Mouse (Mus musculus) heart, postnatal 36 days (tissue): ENCODE data around the gene Cdc26. TPM values are rescaled to one million over a fixed set of nuclear protein-coding genes. Genes with fewer than 3 reads are reported as not detected.
A peak's percentile ranks its signal among the peaks of the same experiment; 100 is the strongest.

Experiments used
- DNase-seq, 2 experiments: peaks; one replicate each; pipeline ENCODE4 v3.0.0; 2021 to 2022
- intact Hi-C: fragments of 180-260 bp; cut with DNase I; formaldehyde crosslinking; loops from one replicate; pipeline ENCODE4 v1.15.1; 2025
- total RNA-seq, 2 experiments: library from RNA; stranded (reverse); gene quantifications; 2 replicates each; pipeline ENCODE4 v1.2.3; 2021

The Cdc26 gene
- total RNA-seq, 2 experiments from 2014 or later: 42.7 to 43.6 TPM

DNA sequence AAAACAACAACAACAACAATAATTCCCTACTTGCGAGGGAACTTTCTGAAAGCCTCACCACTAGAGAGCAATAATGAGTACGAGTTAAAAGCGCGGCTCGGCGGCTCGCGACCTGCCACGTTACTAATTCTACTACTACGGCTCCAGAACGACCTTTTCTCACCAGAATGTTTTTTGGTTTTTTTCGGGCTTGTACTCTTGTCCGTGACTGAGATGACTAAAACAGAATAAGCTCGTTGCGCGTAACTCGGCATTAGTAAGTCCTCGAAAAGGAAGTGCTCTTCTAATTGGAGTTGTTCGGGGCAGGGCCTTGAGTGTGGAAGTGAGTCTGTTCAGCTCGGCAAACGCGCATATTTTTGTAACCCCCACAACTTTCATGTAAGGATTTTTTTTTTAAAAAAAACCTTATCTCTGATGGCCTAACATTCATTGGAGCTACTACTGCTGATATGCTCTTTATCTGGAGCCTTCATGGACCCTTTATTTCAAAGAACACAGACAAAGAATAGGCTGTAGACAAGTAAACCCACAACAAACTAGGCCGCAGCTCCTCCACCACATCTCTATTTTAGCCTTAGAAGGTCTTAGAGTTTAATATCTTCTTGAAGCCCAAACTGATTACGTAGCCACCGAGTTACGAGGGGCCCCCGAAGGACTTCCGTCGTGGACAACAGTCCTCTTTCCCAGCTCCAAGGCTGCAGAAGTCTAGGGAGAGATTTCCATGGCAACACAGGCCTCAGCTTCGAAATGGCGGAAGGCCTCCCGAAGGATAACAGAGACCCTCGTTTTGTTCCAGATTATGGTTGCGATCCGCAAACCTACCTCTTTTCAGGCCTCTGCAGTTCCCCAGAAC is 486 bp downstream of the Cdc26 start:
- intact Hi-C loops: loop anchor here (2.0 to 10.0 kb wide), 7 partner anchors 47 to 354 kb away; partner anchors contain the start of genes Alad, Fkbp15, Hdhd3 and Slc31a1

GRCm38 (mm10) chr4:62406133-62406532 is 2.3 kb downstream of the Cdc26 start:
- DNase-seq: no peak
- intact Hi-C loops: loop anchor here (5.0 to 10.0 kb wide), 5 partner anchors 64 to 356 kb away; partner anchors contain the start of gene Alad

More for the DNA sequence above, 486 bp downstream of the Cdc26 start:
- peak; percentile 53 to 69 for DNase-seq

GRCm38 (mm10) chr4:62398956-62399355 is 9.5 kb downstream of the Cdc26 start:
- intact Hi-C loops: no loop called here

DNA sequence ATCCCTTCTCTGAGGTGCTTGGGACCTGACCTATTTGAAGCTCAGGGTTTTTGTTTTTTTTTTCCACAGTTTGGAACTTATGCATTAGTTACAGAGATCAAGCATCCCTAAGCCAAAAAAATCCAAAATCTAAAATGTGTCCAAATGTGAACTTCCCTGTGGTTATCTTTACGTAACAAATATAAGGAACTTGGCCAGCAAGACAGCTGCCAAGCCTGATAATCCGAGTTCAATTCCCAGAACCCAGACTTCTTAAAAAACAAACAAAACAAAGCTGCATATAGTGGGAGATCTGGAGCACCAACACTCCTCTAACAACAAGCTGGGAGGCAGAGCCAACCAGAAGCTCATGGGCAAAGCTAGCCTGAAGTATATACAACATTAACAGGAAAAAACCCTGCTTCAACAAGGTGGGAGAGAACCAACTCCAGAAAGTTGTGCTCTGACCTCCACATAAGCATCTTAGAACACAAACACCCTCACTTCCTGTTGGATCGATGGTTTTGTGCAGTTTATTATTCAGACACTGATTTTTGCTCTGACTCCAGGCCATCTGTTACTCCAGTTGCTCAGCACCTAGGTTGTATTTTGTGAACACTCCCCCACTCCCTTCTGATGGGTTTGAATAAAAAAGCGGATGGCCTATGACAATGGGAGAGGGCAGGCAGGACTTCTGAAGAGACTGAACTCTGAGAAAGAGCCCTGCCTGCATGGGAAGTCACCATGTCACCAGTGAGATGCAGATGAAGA is 10.7 kb downstream of the Cdc26 start:
- intact Hi-C loops: no loop called here
- no peak for DNase-seq

More at GRCm38 (mm10) chr4:62398956-62399355, 9.5 kb downstream of the Cdc26 start:
- no peak for DNase-seq

DNA sequence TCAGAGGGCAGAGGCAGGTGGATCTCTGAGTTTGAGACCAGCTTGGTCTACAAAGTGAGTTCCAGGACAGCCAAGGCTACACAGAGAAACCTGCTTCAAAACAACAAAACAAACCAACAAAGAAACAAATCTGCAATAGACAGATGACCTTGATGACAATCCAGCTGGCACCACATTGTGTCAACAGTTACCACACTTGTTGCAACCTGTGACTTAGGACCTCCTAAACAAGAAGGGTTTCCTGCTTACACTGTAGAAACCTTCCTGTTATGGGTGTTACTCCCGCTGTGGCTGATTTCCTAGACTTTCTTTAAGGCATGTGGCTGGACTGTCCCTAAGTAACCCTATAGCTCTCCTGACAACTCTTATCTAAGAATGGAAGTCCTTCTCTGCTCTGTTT is 12.6 kb downstream of the Cdc26 start:
- intact Hi-C loops: no loop called here
- DNase-seq: no peak

GRCm38 (mm10) chr4:62393459-62393858 is 15.0 kb downstream of the Cdc26 start:
- DNase-seq: no peak
- intact Hi-C loops: no loop called here

DNA sequence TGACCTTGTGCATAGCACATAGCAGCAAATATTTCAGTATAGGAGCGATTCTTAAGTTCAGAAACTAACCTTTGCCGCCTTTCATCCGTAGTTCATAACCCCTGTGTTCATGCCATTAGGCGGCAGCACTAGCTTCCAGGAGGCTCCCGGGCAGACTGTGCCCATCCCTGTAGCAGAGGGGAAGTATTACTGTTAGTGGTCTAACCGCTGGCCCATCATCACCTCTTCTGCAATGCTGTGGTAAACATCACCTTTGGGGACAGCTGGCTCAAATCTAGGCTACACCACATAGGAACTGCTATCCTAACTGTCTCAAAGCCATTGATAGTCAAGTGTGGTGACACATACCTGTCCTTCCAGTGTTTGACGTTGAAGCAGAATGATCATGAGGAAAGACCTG is 16.6 kb downstream of the Cdc26 start:
- intact Hi-C loops: no loop called here
- DNase-seq: no peak

DNA sequence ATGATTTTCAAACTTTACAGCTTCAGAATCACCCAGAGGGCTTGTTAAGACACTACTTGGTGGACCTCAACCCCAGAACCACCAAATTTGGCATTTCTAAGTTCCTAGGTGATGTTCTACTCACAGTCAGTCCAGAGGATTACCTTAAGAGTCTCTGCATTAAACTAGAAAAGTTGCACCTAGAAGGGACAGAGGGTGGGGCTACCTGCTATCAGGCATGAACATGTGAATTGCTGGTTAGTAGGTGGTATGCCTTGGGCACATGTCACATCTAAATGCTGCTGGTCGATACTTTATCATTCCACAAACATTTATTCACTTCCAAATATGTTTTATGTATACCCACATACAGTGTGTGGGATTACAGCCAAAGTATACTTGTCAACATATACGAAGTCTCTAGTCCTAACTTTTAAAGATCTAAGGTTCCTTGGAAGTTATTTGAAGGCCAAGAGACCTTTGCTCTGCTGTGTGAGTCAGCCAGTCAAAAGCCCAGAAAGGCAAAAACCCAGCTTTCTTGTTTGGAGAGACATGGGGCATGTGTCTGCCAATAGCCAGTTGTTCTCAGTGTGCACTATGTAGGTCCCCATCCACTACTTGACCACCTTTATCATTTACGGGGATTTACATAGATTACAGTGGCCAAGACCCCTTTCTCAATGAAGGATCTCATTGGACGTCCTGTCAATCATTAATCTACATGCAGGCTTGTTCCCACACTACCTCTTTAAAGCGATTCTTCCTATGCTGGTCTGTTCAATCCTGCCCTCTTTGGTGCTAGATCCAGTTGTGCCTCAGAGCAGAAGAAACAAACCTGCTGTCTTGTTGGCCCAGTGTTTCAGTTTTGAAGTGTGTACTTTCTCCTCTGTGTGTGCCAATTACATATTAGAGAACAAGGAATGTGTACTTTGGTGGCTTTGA is 18.6 kb downstream of the Cdc26 start:
- no peak for DNase-seq
- intact Hi-C loops: no loop called here

GRCm38 (mm10) chr4:62385439-62385838 is 23.0 kb downstream of the Cdc26 start:
- intact Hi-C loops: no loop called here
- no peak for DNase-seq

- intact Hi-C loops: no loop called here
- no peak for DNase-seq
Measured at GRCm38 (mm10) chr4:62384159-62384558, 24.3 kb downstream of the Cdc26 start.

DNA sequence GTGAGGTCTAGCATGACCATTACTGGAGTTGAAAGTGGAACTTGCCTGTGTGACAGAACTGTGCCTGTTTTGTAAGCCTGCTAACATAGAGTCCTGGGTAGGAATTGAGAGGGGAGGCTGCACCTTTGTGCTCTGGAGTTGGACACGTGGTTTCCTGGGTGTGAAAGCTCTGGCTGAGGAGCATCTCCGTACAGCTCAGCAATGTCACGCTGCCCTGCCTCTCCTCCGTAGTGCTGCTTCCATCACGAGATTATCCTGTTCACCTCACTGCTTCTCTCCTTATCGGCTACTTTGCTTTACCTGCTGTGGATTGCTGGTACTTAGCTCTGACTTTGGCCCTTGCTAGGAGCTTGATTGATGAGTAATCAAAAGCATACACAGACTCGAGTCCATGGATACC is 24.7 kb downstream of the Cdc26 start:
- DNase-seq: no peak
- intact Hi-C loops: no loop called here

DNA sequence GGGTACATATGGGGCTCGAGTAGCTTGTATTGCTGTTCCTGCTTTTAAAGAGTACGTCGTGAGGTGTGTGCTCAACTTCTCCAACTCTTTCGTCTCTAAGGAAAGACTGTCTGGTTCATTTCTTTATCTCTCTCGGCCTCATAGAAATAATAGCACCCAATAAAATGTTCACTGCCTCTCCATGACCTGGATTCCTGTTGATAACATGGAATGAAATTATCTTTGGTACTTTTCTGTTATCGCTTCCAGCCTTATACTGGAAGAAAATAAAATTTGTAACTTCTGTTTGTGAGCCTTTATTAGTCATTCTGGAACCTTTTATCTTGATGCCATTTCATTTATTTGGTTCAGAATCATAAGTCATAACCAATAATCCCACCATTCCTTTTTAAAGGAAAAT is 25.2 kb downstream of the Cdc26 start:
- intact Hi-C loops: no loop called here
- DNase-seq: no peak

- no peak for DNase-seq
- intact Hi-C loops: no loop called here
Measured at GRCm38 (mm10) chr4:62379724-62380381, 28.6 kb downstream of the Cdc26 start.

- no peak for DNase-seq
- intact Hi-C loops: no loop called here
Measured at GRCm38 (mm10) chr4:62376123-62376522, 32.3 kb downstream of the Cdc26 start.

DNA sequence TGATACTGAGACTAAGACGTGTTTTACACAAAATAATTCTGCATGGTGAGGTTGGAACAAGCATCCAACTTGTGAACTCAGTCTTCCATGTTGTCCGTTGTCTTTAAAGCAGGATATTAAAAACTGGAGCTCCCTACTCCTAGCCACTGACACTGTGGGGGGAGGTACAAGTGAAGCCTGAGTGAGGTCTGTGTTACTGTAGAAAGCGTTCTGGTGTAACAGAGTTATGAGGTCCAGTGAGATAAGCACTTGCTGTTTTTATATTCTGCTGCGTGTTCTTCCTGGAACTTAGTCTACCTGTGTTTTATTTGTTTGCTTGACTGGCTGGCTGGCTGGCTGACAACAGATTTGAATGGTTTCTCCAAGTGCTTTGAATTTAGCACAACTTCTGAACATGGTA is 34.1 kb downstream of the Cdc26 start:
- intact Hi-C loops: no loop called here
- no peak for DNase-seq

DNA sequence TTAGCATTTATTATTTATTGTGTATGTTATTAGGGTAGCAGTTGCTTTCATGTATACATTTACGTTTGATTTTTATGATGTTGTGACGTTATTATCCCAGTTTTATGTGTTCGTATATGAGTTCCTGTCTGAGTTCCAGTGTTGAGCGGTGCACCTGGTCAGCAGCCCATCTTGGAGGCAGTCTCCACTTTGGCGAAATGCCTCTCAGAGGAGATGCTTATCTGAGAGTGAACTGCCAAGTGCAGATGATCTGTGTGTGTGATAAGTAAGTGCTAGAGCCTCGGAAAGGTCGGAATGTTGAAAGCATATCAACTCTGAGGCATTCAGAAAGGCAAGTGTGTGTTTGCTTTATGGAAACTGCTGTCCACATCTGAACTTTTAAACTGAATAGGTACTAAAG is 34.8 kb downstream of the Cdc26 start:
- no peak for DNase-seq
- intact Hi-C loops: no loop called here

GRCm38 (mm10) chr4:62372818-62373520 is 35.5 kb downstream of the Cdc26 start:
- intact Hi-C loops: no loop called here
- DNase-seq: no peak

DNA sequence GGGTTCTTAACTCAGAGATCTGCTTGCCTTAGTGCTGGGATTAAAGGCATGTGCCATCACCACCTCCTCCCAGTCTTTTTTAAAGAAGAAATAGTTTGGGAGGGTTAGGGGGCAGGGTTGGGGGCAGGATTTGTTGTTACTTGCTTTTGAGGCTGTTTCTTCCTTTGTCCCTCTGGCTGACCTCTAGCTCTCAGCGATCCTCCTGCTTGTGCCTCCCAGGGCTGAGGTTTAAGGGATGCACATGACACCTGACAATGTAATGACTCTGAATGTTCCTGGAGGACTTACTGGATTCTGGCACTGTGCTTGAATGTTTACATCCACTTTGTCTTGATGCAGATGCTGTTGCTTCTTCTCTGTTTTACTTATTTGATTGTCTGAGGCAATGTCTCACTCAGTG is 36.0 kb downstream of the Cdc26 start:
- intact Hi-C loops: no loop called here

GRCm38 (mm10) chr4:62369091-62369490 is 39.4 kb downstream of the Cdc26 start:
- no peak for DNase-seq
- intact Hi-C loops: no loop called here

More for the DNA sequence above, 36.0 kb downstream of the Cdc26 start:
- DNase-seq: no peak
